Mouse (Mus musculus) kidney, postnatal 36 days (tissue): ENCODE measurements around the gene Fggy.

Experiments
- DNase-seq, 2 experiments: peaks; one replicate each; pipeline ENCODE4 v3.0.0; 2021 to 2022; ENCODE audit warnings: mixed read lengths in 2 of 2

Gene Fggy

DNA sequence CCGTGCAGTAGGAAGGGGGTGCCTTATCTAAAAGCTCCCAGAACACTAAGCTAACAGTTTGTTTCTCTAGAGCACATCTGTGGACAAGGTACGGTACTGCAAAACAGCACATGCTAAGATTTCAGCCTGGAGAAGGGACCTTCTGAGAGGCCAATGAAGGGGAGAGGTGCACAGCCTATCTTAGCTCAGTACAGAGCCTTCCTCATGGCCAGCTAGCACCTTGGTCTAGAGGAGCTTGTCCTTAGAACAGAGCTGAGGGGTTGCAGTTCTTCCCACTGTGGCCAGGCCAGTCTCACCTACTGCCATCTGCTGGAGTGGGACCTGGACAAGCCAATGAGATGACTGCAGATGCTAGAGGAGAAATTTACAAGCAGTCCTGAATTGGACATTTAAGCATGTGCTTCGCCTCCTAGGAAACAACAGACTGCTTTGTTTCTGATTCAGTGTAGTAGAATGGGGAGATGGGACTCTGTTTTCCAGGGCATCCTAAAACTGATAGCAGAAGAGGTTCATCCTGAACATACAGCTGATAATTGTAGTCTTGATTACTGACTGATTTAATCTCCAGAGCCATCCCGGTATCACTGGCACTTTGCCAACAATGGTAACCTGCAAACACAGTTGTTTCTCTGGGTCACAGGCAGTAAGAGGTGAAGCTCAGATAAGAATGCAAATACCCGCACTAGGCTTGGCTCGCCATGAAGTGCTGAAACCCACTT, 305.6 kb downstream of the Fggy start:
- peak in 1 of 2 experiments; percentile 28 for DNase-seq

DNA sequence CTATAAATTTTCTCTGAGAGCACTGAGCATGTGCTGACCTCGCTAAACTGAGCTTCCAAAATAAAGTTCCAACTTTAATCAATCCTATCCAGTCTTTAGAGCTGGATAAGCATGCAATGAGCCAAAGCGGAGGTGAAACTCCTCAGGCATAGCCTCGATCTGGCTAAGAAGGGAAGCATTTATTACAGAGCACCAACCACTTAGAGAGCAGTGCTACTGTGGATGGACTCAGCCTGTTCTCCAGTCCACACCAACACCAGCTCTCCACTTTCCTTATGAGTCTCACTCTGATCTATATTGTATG, 306.1 kb downstream of the Fggy start:
- DNase-seq = no peak

DNA sequence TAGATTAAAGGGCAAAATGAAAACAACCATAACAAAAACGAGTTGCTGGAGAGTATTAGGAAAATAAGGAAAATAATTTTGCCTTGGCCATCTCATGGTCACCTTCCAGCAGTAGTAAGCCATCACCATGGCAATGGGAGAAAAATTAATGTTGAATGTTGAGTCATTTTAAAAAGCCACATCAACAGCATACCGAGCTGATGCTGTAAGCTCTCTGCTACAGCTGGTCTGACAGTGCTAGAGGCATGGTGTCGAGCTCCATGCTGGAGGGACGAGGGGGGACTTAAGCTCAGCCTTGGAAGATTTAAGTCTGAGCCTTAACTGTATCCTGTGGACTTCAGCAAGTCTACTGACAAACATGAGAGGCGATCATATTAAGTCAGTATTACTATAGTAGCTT, 307.9 kb downstream of the Fggy start:
- DNase-seq = no peak

DNA sequence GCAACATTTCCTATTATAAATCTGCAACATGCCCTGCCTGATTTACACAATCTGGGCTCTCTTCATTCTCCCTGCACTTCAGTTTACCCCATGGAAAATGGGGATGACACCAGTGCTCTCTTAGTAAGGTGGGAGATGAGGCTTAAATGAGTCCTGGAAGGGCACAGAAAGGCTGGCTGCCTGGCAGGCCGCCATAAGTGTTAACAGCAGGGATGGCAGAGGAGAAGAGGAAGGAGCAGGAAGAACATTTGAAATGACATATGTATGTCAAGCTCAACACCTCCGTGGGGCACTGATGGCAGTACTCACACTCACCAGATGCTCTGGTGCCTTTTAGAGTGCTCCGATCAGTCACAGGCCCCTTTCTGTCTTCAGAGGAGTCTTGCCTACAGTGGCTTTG, 308.6 kb downstream of the Fggy start:
- DNase-seq = no peak

DNA sequence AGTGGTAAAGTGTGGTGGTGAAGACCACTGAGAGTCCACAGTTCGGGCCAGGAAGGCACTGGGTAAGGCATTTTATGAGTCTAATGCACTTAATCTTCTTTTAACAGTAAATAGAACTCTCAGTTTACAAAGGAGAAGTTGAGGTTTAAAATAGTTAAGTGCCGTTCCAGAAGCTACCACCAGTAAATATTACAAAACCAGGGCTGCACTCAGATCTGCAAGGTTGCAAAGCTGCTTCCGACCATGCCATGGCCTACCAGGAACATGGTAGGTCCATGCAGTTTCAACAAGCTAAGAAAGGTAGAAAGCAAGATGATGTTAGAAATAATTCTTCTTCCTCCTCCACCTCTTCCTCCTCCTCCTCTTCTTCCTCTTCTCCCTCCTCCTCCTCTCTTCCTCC, 309.8 kb downstream of the Fggy start:
- DNase-seq = no peak

DNA sequence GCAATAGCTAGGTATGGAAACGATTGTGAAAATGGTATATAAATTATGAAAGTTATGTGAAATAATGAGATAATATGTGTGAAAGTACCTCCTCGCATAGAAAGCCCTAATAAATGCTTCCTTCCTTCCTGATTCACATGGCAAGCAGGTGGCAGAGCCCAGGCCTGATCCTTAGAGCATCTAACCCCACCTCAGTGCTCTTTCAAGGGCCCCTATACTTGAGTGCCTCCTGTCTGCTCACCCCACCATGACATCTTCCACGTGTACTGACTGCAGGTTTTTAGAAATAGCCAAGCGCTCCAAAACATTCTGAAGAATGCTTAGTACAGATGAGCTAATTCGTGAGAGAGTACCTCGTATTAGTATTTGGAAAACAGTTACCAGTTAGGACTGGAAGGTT, 311.0 kb downstream of the Fggy start:
- DNase-seq = no peak

- peak; percentile 27 to 71 for DNase-seq
Observed at GRCm38 (mm10) chr4:95871216-95871881, 314.0 kb downstream of the Fggy start.

GRCm38 (mm10) chr4:95875896-95876295, 318.6 kb downstream of the Fggy start:
- no peak for DNase-seq

DNA sequence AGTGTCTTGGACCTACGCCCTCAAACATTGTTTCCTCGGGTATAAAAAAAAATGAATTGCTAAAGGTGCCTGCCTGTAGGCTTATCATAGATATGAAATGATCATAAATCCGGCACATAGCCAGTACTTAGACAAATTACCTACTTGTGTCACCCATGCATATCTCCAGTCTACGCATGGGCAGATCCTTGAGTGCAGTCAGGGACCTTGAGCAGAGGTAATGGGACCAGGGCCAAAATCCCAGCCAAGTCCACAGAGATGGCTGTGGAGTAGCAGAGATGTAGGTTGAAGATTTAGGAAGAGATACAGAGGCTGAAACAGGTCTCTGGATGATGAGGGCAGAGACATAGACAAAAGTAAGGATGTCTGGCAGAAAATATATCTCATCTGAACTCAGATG, 320.1 kb downstream of the Fggy start:
- no peak for DNase-seq

DNA sequence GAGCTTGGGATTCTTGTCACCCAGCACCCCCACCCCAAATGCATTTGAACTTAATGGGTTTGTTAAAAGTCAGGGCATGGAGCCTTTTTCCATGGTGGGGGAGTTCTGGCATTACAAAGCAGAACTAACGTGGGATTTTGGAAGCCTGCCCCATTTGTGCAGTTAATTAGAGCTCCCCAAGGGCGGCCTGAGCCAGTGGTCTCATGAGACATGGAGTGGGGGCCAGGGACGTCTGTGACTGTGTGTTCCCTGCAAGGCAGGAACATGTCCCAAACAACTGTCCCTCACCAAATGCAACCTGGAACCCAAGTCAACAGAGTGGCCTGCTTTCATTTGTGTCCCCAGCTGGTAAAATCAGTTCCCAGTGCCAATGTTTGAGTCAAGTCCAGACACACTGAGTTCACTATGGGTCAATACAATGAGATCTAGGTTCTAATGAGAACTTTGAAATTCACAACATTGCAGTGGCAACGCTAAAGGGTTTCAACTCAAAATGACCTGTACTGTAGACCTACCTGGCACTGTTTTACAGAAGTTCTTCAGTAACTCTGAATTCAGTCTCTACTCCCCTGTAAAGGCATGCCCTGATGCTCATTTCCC, 324.5 kb downstream of the Fggy start:
- DNase-seq = no peak

DNA sequence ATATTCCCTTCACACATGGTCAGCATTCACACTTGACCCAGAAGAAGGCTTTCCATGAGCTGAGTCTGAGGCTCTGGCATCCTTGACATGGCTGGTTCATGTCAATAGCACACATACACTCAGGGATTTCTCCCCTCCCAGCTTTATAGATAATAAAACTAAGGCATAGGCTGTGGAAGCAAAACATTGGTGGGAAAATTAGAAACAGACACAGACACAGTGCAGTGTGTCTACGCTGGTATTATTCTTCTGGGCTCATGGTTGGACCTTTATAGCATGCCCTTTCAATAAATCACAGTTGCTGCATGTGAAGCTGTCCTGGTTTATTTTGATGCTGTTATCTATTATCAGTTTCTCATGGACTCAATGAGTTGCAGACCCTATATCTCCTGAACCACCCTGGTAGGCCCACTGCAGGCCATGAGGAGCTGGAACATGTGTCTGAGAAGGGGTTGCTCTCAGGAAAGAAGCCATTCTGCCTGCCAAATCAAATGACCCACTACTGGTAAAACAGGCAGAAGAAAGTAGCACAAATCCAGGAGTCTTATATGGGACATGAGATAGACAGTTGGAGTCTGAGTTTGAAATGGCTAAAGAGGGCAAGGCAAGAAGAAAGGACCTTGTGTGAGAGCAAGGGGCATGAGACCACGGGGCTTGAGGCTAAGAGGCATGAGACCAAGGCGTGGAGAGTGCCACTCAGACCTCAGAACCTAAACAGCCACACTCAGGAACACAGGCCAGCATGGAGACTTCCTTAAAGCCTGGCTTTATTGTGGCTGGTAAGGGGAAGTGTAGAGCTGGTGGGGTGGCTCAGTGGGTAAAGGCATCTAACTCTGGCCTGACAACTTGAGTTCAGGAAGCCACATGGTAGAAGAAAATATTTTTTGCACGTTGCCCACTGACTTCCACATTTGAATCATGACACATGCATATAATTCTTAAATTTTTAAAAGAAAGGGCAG, 327.2 kb downstream of the Fggy start:
- no peak for DNase-seq

DNA sequence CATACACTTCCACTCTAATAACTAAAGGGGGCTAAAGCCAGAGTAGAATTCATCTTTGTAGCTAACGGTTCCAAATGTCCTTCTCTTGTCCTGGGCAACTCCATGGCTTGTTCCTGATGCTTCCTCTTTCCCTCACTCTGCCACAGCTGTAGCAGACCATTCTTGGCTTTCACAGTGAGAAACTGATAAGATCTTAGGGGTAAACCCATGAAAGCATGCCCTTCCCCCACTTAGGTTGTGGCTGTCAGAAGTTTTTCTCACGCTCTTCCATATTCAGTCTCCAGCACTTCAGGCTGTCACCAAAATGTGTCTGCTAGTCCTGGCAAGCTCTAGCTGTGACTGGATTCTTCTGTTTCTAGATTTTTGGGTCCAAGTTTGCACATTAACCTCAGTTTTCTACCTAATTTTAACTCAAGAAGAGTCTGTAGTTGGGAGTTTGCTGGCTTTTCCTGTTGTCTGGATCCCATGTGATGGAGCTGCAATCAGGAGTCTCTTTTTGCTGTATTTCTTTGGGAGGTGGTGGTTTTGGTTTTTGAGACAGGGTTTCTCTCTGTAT, 338.0 kb downstream of the Fggy start:
- no peak for DNase-seq

DNA sequence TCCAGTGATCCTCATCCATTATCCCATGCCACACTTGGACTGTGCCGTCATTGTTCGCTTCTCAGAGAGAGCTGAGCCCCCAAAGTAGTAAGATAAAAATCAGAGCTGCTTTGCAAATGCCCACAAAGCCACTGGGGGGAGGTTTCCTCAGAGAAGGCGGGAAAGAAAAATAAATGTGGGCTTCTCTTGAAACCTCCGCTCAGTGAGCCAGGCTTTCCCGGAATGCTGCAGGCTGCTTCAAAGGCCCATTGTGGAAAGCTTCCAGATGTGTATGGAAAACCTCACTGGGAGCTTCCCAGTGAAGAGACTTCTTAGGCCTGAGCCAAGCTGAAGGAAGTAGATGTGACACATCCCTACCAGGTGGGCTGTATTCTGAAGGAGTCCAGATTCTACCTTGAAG, 339.3 kb downstream of the Fggy start:
- DNase-seq = no peak

GRCm38 (mm10) chr4:95897236-95897874, 340.0 kb downstream of the Fggy start:
- DNase-seq = peak in 1 of 2 experiments; percentile 30

DNA sequence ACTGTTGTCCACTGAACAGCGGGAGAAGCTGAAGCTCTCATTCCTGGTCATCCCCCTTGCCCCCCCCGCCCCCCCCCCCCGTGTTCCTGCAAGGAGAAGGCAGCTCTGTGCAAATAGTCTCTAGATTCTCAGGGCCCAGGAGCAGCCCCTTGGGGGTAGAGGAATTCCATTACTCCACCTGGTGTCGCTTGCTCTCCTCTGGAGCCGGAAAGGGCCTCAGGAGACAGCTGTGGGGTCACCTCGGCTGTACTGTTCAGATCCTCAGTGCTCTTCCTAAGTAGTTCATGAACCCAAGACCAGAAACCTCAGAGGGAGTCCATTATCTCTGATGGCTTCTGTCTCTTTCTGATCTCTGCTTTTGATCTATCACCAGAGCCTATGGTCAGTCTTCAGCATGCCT, 341.4 kb downstream of the Fggy start:
- DNase-seq = no peak

DNA sequence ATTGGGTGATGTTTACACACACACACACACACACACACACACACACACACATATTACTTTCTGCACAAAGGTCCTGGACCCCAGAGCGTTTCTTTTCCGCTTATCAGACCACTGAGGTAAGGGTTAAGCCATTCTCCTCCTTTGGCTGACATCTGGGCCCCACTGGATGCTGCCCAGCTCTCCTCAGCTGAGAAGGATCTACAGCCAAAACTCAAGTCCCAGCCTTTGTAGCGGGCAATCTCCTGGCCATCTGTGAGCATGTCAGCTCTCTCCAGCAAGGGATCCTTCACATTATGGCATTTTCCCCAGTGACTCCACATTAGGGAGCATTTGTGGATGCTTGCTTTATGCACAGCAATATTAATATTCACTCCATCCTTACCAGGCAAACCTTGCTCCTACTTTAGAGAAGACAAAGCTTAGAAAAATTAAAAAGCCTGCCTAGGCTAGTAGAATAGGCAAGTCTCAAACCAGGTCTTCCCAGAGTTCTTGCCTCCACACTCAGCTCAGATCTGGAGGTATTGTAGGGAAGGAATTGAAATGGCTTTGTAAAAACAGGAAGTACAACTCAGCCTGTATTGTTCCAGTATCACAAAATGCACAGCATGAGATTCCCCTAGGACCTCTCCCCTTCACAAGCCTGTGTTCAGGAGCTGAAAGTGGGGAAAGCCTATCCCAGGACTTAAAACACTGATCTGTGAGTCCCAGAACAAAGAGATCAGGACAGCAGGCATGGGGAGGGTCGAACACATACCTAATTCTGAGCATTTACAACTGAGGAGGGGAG, 342.8 kb downstream of the Fggy start:
- no peak for DNase-seq

DNA sequence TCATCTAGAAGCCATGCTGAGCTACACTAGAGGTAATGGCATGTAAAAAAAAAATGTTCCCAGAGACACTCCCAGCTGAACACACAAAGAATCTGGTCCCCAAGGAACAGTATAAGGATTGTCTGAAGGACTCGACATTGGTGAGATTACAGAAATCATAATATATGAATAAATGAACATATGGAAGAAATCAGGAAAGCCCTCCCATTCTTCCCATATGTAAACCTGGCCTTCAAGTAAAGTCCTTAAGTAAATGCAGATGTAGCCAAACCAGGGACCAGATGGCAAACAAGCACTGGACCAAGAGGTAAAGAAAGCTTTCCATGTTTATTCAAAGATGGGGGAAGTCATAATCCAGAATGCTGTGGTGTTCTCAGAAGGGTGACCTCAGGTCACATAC, 343.5 kb downstream of the Fggy start:
- DNase-seq = no peak

GRCm38 (mm10) chr4:95906141-95906540, 348.8 kb downstream of the Fggy start:
- no peak for DNase-seq

- DNase-seq = no peak
Observed at GRCm38 (mm10) chr4:95909689-95910654, 352.7 kb downstream of the Fggy start.

- DNase-seq = no peak
Observed at GRCm38 (mm10) chr4:95913026-95913425, 355.7 kb downstream of the Fggy start.
